Mouse (Mus musculus) gastrocnemius, adult 8-10 months (tissue): ENCODE results near the gene Fam166a. TPM values are rescaled to one million over a fixed set of nuclear protein-coding genes. Genes with fewer than 3 reads are reported as not detected.

Experiments
- DNase-seq, 2 experiments: peaks; one replicate each; pipeline ENCODE4 v3.0.0; 2022; ENCODE audit warnings: low spot score in 2 of 2
- total RNA-seq, 4 experiments: library from RNA; stranded (reverse); gene quantifications; 2 replicates each; pipeline ENCODE4 v1.2.4; 2022

The Fam166a gene
- not detected for total RNA-seq

GRCm38 (mm10) chr2:25218445-25218844 is at the start of gene Fam166a:
Gene Fam166a, plus strand, starts transcription at chr2:25218745.
- no peak for DNase-seq

GRCm38 (mm10) chr2:25169778-25170177 is 48.8 kb upstream of the Fam166a start:
- DNase-seq = no peak

- no peak for DNase-seq
Observed at GRCm38 (mm10) chr2:25170326-25171100, 48.0 kb upstream of the Fam166a start.

- DNase-seq = no peak
Observed at GRCm38 (mm10) chr2:25171101-25171768, 47.3 kb upstream of the Fam166a start.

GRCm38 (mm10) chr2:25171769-25172153 is 46.8 kb upstream of the Fam166a start:
- DNase-seq = no peak

GRCm38 (mm10) chr2:25172629-25173028 is 45.9 kb upstream of the Fam166a start:
- DNase-seq = no peak

- DNase-seq = no peak
Observed at GRCm38 (mm10) chr2:25173821-25174220, 44.7 kb upstream of the Fam166a start.

- DNase-seq = no peak
Observed at GRCm38 (mm10) chr2:25174866-25175689, 43.5 kb upstream of the Fam166a start.

- no peak for DNase-seq
Observed at GRCm38 (mm10) chr2:25175690-25176078, 42.9 kb upstream of the Fam166a start.

GRCm38 (mm10) chr2:25176573-25176972 is 42.0 kb upstream of the Fam166a start:
- no peak for DNase-seq

- no peak for DNase-seq
Observed at GRCm38 (mm10) chr2:25177076-25177475, 41.5 kb upstream of the Fam166a start.

- DNase-seq = no peak
Observed at GRCm38 (mm10) chr2:25177685-25178084, 40.9 kb upstream of the Fam166a start.

- no peak for DNase-seq
Observed at GRCm38 (mm10) chr2:25178285-25178972, 40.1 kb upstream of the Fam166a start.

- DNase-seq = no peak
Observed at GRCm38 (mm10) chr2:25179566-25180217, 38.9 kb upstream of the Fam166a start.

- DNase-seq = peak; percentile 81 to 82
Observed at GRCm38 (mm10) chr2:25180478-25180903, 38.1 kb upstream of the Fam166a start, which contains the start of gene Nrarp. Gene Nrarp, plus strand, starts transcription at chr2:25180758.

- no peak for DNase-seq
Observed at GRCm38 (mm10) chr2:25180973-25181890, 37.3 kb upstream of the Fam166a start.

GRCm38 (mm10) chr2:25181891-25182397 is 36.6 kb upstream of the Fam166a start:
- DNase-seq = no peak

GRCm38 (mm10) chr2:25182664-25183063 is 35.9 kb upstream of the Fam166a start:
- DNase-seq = no peak

GRCm38 (mm10) chr2:25183336-25183735 is 35.2 kb upstream of the Fam166a start:
- DNase-seq = no peak
